Mouse (Mus musculus): Measurements from ENCODE around the gene Satb2. TPM values are rescaled to one million over a fixed set of nuclear protein-coding genes. Genes with fewer than 3 reads are reported as not detected.
A peak's percentile ranks its signal among the peaks of the same experiment; 100 is the strongest.
"Not testable (repeated sequence)": the region's sequence is repeated elsewhere in the genome, so short reads cannot be mapped to it uniquely, and the experiment has no call there.

Gene Satb2
- polyA plus RNA-seq, 1 experiment = 14.6 TPM

GRCm38 (mm10) chr1:56845523-56846118 is 132.8 kb downstream of the Satb2 start:
- DNase-seq (ENCODE audit: extremely low spot score in 1 of 2, low spot score in 1 of 2) = no peak

DNA sequence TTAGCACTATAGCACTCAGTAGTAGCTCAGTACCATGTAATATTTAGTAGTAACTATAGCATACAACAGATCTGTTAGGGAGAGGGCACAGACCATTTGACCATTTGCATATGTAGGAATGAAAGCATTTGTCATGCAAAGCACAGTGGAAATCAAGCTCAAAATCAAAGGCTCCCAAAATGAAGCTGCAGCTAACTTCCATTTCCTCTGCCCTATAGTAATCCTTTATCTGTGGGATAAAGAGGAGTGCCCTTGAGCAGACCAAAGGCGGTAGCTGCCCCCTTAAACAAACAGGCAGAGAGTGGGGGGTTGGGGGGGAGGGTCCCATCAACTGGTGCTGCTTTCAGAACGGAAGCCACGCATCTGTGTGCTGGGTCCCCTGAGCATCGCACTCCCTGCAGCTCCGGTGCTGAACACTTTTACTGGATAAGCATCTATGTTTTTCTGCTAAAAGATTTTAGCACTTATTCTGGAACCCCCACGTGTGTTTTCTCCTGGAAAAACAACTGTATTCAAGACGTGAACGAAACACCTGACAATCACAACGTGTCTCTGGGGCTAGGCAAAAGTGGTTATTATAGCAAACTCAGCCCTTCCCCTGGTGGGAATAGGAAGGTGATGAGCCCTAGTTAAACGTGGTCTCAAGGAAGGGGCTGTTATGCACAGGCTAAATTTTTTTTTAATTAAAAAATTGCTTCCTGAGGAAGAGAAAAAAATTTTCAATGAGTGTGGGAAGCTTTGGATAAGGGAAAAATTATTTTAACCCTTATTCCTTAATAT is 133.7 kb downstream of the Satb2 start:
- DNase-seq (ENCODE audit: extremely low spot score in 1 of 2, low spot score in 1 of 2) = no peak

GRCm38 (mm10) chr1:56838901-56839300 is 139.5 kb downstream of the Satb2 start:
- no peak for DNase-seq (ENCODE audit: extremely low spot score in 1 of 2, low spot score in 1 of 2)

- DNase-seq (ENCODE audit: extremely low spot score in 1 of 2, low spot score in 1 of 2) = no peak
These were observed 144.2 kb downstream of the Satb2 start for GRCm38 (mm10) chr1:56833984-56834900.

DNA sequence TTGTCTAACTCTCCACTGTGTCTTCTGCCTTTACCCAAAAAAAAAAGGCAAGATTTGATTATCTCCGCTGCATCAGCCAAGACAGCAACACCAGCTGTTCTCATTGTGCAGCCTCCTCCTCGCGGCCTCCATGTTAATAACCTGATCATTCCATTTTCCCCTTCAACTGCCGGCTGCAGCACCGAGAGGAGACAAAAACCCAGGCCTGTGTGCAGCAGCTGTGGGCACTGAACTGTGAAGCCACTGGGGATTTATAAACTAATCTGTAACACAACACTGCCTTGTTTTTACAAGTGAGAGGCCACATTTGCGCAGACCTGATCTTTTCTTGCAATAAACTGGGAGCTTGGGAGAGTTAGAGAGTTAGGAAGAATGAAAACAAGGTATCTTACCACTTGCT is 145.1 kb downstream of the Satb2 start:
- DNase-seq (ENCODE audit: extremely low spot score in 1 of 2, low spot score in 1 of 2) = no peak

DNA sequence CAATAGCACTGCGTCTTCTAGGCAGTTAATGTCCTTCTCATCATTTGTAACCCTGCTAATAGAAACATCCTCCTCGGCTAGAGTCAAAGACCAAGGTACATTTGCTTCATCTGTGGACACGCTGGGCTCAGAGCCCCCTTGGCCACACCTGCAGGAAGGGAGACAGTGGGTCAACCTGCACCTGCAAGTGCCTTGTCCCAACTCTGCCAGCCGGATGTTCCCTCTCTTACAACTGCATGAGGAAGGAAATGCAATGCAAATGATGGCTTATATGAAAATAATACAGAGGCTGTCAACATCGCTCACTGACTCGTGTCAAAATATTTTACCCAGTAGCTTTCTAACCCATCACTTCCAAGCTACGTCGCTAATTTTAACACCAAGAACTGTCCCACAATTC is 145.7 kb downstream of the Satb2 start:
- no peak for DNase-seq (ENCODE audit: extremely low spot score in 1 of 2, low spot score in 1 of 2)

GRCm38 (mm10) chr1:56822735-56823134 is 155.7 kb downstream of the Satb2 start:
- no peak for DNase-seq (ENCODE audit: extremely low spot score in 1 of 2, low spot score in 1 of 2)

- DNase-seq (ENCODE audit: extremely low spot score in 1 of 2, low spot score in 1 of 2) = no peak
These were observed 156.4 kb downstream of the Satb2 start for GRCm38 (mm10) chr1:56822025-56822424.

GRCm38 (mm10) chr1:56813506-56813905 is 164.9 kb downstream of the Satb2 start:
- no peak for DNase-seq (ENCODE audit: extremely low spot score in 1 of 2, low spot score in 1 of 2)

GRCm38 (mm10) chr1:56812961-56813360 is 165.5 kb downstream of the Satb2 start:
- no peak for DNase-seq (ENCODE audit: extremely low spot score in 1 of 2, low spot score in 1 of 2)

DNA sequence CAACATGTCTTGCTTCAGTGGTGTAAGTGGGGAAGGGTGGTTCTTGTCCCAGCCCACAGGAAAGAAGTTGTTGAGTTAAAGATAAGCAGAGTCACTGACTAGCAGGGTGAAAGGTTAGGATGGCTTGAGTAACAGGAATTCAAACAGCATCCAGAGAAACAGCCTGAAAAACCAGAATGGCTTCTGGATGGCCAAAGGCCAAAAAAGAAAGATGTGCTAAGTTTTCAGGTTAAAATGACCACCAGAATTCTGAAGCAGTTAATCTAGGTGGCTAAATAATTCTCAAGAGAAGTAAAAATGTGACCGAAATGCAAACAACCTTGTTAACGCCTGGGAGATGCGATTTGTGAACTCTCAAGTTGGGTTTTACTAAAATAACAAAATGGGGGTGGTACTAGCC is 167.0 kb downstream of the Satb2 start:
- no peak for DNase-seq (ENCODE audit: extremely low spot score in 1 of 2, low spot score in 1 of 2)

GRCm38 (mm10) chr1:56806006-56806405 is 172.4 kb downstream of the Satb2 start:
- DNase-seq (ENCODE audit: extremely low spot score in 1 of 2, low spot score in 1 of 2) = no peak

DNA sequence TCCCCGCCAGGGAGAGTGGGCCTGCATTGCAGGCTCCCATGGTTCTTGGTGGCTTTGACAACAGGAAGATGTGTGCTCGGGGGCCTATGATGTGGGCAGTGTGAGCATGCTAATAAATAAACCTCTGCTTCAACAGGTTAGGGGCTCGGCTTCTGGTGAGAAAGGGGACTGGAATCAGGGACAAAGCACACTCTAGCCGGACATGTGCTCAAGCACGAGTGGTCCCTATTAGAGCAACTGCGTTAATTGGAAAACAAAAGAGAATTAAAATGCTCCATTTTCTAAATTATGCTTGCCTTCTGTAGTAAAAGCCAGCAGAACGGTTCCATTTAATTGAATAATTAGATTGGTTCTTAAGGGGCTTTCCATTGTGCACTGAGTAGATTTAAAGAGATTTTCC is 177.8 kb downstream of the Satb2 start:
- no peak for DNase-seq (ENCODE audit: extremely low spot score in 1 of 2, low spot score in 1 of 2)

DNA sequence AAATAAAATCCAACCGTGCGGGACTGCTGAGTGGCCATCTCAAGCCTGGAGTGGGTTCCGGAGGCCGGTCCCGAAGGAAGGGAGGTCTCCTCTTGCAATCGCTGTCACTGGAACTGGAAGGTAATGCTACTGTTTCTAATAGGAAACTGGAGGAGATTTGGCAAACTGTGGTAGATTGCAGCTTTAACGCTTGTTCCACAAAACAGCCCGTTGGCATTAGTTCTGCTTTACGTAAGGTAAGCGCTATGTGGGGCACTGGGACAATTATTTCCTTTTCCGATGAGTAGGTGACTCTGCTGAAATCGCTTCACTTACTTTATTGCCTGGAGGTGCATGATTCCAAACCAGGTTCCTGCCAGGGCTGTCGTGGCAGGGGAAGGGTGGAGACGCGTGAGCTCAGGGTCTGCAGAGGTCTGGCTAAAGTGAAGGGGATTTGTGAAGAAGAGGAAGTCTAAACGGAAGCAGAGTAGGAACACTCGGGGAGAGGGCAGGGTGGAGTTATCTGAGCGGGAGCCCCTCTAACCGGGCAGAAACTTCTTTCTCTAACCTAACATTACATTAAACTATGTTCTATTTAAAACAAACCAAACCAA is 183.3 kb downstream of the Satb2 start:
- DNase-seq (ENCODE audit: extremely low spot score in 1 of 2, low spot score in 1 of 2) = no peak

- DNase-seq (ENCODE audit: extremely low spot score in 1 of 2, low spot score in 1 of 2) = no peak
These were observed 188.8 kb downstream of the Satb2 start for GRCm38 (mm10) chr1:56789641-56790040.

GRCm38 (mm10) chr1:56782139-56782538 is 196.3 kb downstream of the Satb2 start:
- DNase-seq (ENCODE audit: extremely low spot score in 1 of 2, low spot score in 1 of 2) = not testable (repeated sequence)

- no peak for DNase-seq (ENCODE audit: extremely low spot score in 1 of 2, low spot score in 1 of 2)
These were observed 214.2 kb downstream of the Satb2 start for GRCm38 (mm10) chr1:56764205-56764604.

DNA sequence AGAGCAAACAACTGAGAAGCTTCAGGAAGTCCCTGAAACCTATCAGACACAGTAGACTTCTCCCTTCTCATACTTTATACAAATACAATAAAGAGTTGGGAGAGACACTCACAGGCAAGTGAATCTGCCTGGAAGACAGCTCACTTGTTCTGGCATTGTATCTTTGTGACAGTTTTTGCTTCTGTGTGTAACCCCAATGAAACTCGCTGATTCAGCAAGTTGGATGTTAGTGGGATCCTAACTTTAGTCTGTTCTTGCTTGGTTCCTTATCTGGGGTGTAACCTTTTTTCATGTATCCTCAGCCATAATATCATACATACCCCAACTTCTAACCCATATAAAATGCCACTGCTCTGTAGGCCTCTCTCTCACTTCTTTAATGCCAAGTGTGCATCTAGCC is 216.9 kb downstream of the Satb2 start:
- DNase-seq (ENCODE audit: extremely low spot score in 1 of 2, low spot score in 1 of 2) = no peak

- no peak for DNase-seq (ENCODE audit: extremely low spot score in 1 of 2, low spot score in 1 of 2)
These were observed 225.2 kb downstream of the Satb2 start for GRCm38 (mm10) chr1:56753283-56753682.

GRCm38 (mm10) chr1:56750693-56751092 is 227.8 kb downstream of the Satb2 start:
- peak in 1 of 2 experiments; percentile 27 for DNase-seq (ENCODE audit: extremely low spot score in 1 of 2, low spot score in 1 of 2)

Measured in frontal cortex, adult 2 months (tissue).